Mouse (Mus musculus): ENCODE measurements around the gene Arid5b. TPM values are rescaled to one million over a fixed set of nuclear protein-coding genes. Genes with fewer than 3 reads are reported as not detected.

Arid5b gene
- polyA plus RNA-seq, 1 experiment: 4.0 TPM

DNA sequence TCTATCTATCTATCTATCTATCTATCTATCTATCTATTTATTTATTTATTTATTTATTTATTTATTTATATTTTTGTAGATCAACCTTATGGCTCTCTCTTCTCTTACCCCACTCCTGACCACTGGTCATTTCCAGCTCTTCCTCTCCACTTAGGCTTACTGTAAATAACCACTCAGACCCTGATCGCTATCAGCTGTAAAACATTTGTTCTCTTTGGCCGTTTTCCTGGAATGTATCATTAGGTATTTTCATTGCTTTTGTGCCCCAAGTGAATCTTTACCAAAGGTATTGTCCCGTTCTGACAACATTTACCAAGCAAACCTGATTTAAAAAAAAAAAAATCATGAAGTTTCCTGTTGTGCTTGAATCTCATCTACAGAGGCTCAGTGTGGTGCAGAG lies 188.0 kb downstream of the Arid5b start:
- no peak for TF ChIP-seq POLR2A (IDR thresholded peaks at IDR 0.05; ENCODE audit: control insufficient read depth, extremely low read depth, insufficient read depth, low read length, poor library complexity)
- TF ChIP-seq CTCF (IDR thresholded peaks at IDR 0.05; ENCODE audit: borderline replicate concordance, control insufficient read depth, extremely low read depth, insufficient read depth, low read length, poor library complexity): no peak
- Histone ChIP-seq H3K27ac (ENCODE audit: control insufficient read depth, insufficient read depth, low read length) (no peak overlapping the region), H3K4me3 (ENCODE audit: control insufficient read depth, insufficient read depth, low read length) (no peak overlapping the region), H3K27me3 (ENCODE audit: control insufficient read depth, insufficient read depth, low read length) (no peaks in the 10 kb centered on the region), H3K4me1 (replicated peaks; ENCODE audit: control insufficient read depth, insufficient read depth, low read length) (no peaks in the 10 kb centered on the region), H3K36me3 (ENCODE audit: control insufficient read depth, insufficient read depth, low read length) (no peaks in the 10 kb centered on the region)
- no peak for DNase-seq
- WGBS: 84% methylated on average over 3 of the region's 3 CpGs

DNA sequence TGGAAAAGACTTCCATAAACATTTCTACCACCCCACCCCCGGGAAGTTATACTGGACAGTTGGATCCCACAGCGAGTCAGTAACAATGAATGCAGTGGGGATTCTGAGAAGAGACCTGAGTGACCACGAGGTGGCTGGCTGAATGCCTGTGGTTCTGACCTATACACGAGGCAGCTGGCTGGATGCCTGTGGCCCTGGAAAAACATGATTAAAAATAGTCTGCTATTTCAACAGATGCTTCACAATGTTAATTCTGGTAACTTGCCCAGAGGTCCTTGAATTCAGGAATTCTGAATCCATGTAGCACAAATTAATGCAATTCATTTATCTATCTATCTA lies 188.4 kb downstream of the Arid5b start:
- Histone ChIP-seq H3K36me3 (ENCODE audit: control insufficient read depth, insufficient read depth, low read length) (no peaks in the 10 kb centered on the region), H3K4me3 (ENCODE audit: control insufficient read depth, insufficient read depth, low read length) (no peak overlapping the region), H3K27me3 (ENCODE audit: control insufficient read depth, insufficient read depth, low read length) (no peaks in the 10 kb centered on the region), H3K4me1 (replicated peaks; ENCODE audit: control insufficient read depth, insufficient read depth, low read length) (no peaks in the 10 kb centered on the region), H3K27ac (ENCODE audit: control insufficient read depth, insufficient read depth, low read length) (no peak overlapping the region)
- no peak for DNase-seq
- WGBS: 56% methylated on average over 4 of the region's 4 CpGs
- no peak for TF ChIP-seq CTCF (IDR thresholded peaks at IDR 0.05; ENCODE audit: borderline replicate concordance, control insufficient read depth, extremely low read depth, insufficient read depth, low read length, poor library complexity)
- no peak for TF ChIP-seq POLR2A (IDR thresholded peaks at IDR 0.05; ENCODE audit: control insufficient read depth, extremely low read depth, insufficient read depth, low read length, poor library complexity)

- Histone ChIP-seq H3K4me1 (replicated peaks; ENCODE audit: control insufficient read depth, insufficient read depth, low read length) (no peaks in the 10 kb centered on the region), H3K27ac (ENCODE audit: control insufficient read depth, insufficient read depth, low read length) (peak overlapping the region; percentile 24; the same call in 1 of the 2 replicates), H3K27me3 (ENCODE audit: control insufficient read depth, insufficient read depth, low read length) (no peaks in the 10 kb centered on the region), H3K4me3 (ENCODE audit: control insufficient read depth, insufficient read depth, low read length) (no peak overlapping the region), H3K36me3 (ENCODE audit: control insufficient read depth, insufficient read depth, low read length) (no peaks in the 10 kb centered on the region)
- 71% methylated on average over 15 of the region's 15 CpGs for WGBS
- peak; percentile 41 for DNase-seq
- TF ChIP-seq POLR2A (IDR thresholded peaks at IDR 0.05; ENCODE audit: control insufficient read depth, extremely low read depth, insufficient read depth, low read length, poor library complexity) (no peak), CTCF (IDR thresholded peaks at IDR 0.05; ENCODE audit: borderline replicate concordance, control insufficient read depth, extremely low read depth, insufficient read depth, low read length, poor library complexity) (no peak)
Measured at GRCm38 (mm10) chr10:68089435-68090196, 188.9 kb downstream of the Arid5b start.

DNA sequence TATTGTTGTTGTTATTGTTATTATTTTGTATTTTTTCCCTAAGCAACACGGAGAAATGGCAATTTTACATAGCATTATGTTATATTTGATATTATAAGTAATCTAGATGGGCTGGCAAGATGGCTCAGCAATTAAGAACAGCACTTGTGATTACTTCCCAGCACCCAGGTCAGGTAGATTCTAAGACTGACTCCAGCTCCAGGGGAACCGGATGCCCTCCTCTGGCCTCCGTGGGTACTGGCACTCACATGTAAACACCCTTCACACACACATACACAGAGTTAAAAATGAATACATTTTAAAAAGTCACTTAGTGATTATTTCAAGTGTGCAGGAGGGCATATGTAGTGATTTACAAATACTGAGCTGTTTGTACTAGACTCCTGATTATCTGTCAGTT lies 190.8 kb downstream of the Arid5b start:
- H3K27ac ChIP-seq (ENCODE audit: control insufficient read depth, insufficient read depth, low read length): no peak overlapping the region
- peaks cover 4% of the 10 kb centered on the region; the same call in 1 of the 2 replicates for H3K4me1 ChIP-seq (replicated peaks; ENCODE audit: control insufficient read depth, insufficient read depth, low read length)
- 93% methylated on average over 3 of the region's 3 CpGs for WGBS
- no peak overlapping the region for H3K4me3 ChIP-seq (ENCODE audit: control insufficient read depth, insufficient read depth, low read length)
- no peak for DNase-seq
- no peak for TF ChIP-seq POLR2A (IDR thresholded peaks at IDR 0.05; ENCODE audit: control insufficient read depth, extremely low read depth, insufficient read depth, low read length, poor library complexity)
- no peak for TF ChIP-seq CTCF (IDR thresholded peaks at IDR 0.05; ENCODE audit: borderline replicate concordance, control insufficient read depth, extremely low read depth, insufficient read depth, low read length, poor library complexity)
- H3K36me3 ChIP-seq (ENCODE audit: control insufficient read depth, insufficient read depth, low read length): no peaks in the 10 kb centered on the region
- H3K27me3 ChIP-seq (ENCODE audit: control insufficient read depth, insufficient read depth, low read length): no peaks in the 10 kb centered on the region

GRCm38 (mm10) chr10:68086973-68087372 lies 191.6 kb downstream of the Arid5b start:
- no peaks in the 10 kb centered on the region for H3K36me3 ChIP-seq (ENCODE audit: control insufficient read depth, insufficient read depth, low read length)
- 95% methylated on average over 4 of the region's 4 CpGs for WGBS
- H3K27me3 ChIP-seq (ENCODE audit: control insufficient read depth, insufficient read depth, low read length): no peaks in the 10 kb centered on the region
- DNase-seq: no peak
- no peak overlapping the region for H3K27ac ChIP-seq (ENCODE audit: control insufficient read depth, insufficient read depth, low read length)
- H3K4me3 ChIP-seq (ENCODE audit: control insufficient read depth, insufficient read depth, low read length): no peak overlapping the region
- peaks cover 4% of the 10 kb centered on the region; the same call in 1 of the 2 replicates for H3K4me1 ChIP-seq (replicated peaks; ENCODE audit: control insufficient read depth, insufficient read depth, low read length)
- TF ChIP-seq POLR2A (IDR thresholded peaks at IDR 0.05; ENCODE audit: control insufficient read depth, extremely low read depth, insufficient read depth, low read length, poor library complexity): no peak
- TF ChIP-seq CTCF (IDR thresholded peaks at IDR 0.05; ENCODE audit: borderline replicate concordance, control insufficient read depth, extremely low read depth, insufficient read depth, low read length, poor library complexity): no peak

- WGBS: 45% methylated on average over 4 of the region's 4 CpGs
- peaks cover 9% of the 10 kb centered on the region for H3K4me1 ChIP-seq (replicated peaks; ENCODE audit: control insufficient read depth, insufficient read depth, low read length)
Measured at GRCm38 (mm10) chr10:68085574-68085973, 193.0 kb downstream of the Arid5b start.

More at GRCm38 (mm10) chr10:68085574-68085973, 193.0 kb downstream of the Arid5b start:
- H3K4me3 ChIP-seq (ENCODE audit: control insufficient read depth, insufficient read depth, low read length): no peak overlapping the region
- no peak for DNase-seq
- H3K36me3 ChIP-seq (ENCODE audit: control insufficient read depth, insufficient read depth, low read length): no peaks in the 10 kb centered on the region
- no peak overlapping the region for H3K27ac ChIP-seq (ENCODE audit: control insufficient read depth, insufficient read depth, low read length)
- TF ChIP-seq POLR2A (IDR thresholded peaks at IDR 0.05; ENCODE audit: control insufficient read depth, extremely low read depth, insufficient read depth, low read length, poor library complexity) (no peak), CTCF (IDR thresholded peaks at IDR 0.05; ENCODE audit: borderline replicate concordance, control insufficient read depth, extremely low read depth, insufficient read depth, low read length, poor library complexity) (no peak)
- H3K27me3 ChIP-seq (ENCODE audit: control insufficient read depth, insufficient read depth, low read length): no peaks in the 10 kb centered on the region
